Comparison of ENCODE assay signal across 8 mouse cellular contexts in the genomic region with DNA sequence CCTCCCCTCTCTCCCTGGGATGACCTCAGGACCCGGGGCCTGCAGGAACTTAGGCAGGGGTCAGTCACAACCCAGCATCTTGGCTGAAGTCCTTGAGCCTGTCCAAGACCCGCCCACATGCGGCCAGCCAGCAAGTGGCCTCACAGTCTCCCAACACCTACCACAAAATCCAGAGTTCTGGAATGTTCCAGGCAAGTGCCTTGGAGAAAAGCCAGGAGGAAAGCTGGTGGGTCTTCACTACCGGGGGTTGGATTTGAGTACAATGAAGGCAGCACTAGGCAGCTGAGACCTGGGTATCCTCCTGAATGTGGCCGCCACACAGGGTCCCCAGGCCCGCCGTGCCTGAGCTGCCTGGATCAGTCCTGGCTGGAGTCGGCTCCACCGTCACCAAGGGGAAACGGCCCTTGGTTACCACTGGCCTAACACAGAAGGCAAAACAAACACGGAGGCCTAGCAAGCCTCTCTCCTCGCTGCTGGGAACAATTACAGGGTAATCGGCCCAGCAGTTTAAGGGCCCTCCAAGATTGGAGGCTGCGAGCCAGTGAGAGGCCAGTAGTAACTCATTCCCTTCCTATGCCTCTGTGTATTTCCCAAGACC. TPM values are rescaled to one million over a fixed set of nuclear protein-coding genes. Genes with fewer than 3 reads are reported as not detected.
DNase-seq lines count a peak whose midpoint lies in the region; ATAC-seq and TF ChIP-seq lines count a peak whose summit lies in the region.

No protein-coding gene starts in this region.

- H3K36me3 ChIP-seq in hindbrain, embryonic 14.5 days (replicated peaks; ENCODE audit: control insufficient read depth, insufficient read depth): no peaks in the 10 kb centered on the region
- no peaks in the 10 kb centered on the region; the same call in 1 of the 2 replicates for H3K36me3 ChIP-seq in limb, embryonic 15.5 days

- no peaks in the 10 kb centered on the region for H3K9me3 ChIP-seq in hindbrain, embryonic 14.5 days (ENCODE audit: control insufficient read depth, low read length)
- H3K9me3 ChIP-seq in limb, embryonic 15.5 days: no peaks in the 10 kb centered on the region

- 29% methylated on average over 14 of the region's 14 CpGs for WGBS in hindbrain, embryonic 14.5 days
- WGBS in limb, embryonic 15.5 days: 22% methylated on average over 14 of the region's 14 CpGs

- no peaks in the 10 kb centered on the region for H3K27me3 ChIP-seq in hindbrain, embryonic 14.5 days (ENCODE audit: control insufficient read depth, insufficient read depth, low read length)
- no peaks in the 10 kb centered on the region for H3K27me3 ChIP-seq in limb, embryonic 15.5 days

- no peak for TF ChIP-seq CTCF in left cerebral cortex, adult 2 months (IDR thresholded peaks at IDR 0.05)

- intact Hi-C loops in left cerebral cortex, adult 2 months (cut with DNase I): no loop called here

- peaks cover 10% of the 10 kb centered on the region; the same call in 1 of the 2 replicates for H3K4me1 ChIP-seq in hindbrain, embryonic 14.5 days (replicated peaks; ENCODE audit: control insufficient read depth, insufficient read depth, low read length)
- H3K4me1 ChIP-seq in limb, embryonic 15.5 days: peaks cover 69% of the 10 kb centered on the region

- H3K27ac ChIP-seq in left cerebral cortex, adult 2 months: peak overlapping the region; percentile 66
- peak overlapping the region; percentile 59 for H3K27ac ChIP-seq in hindbrain, embryonic 14.5 days
- H3K27ac ChIP-seq in limb, embryonic 15.5 days: peak overlapping the region; percentile 88

- no peak overlapping the region for H3K4me3 ChIP-seq in left cerebral cortex, adult 2 months
- H3K4me3 ChIP-seq in hindbrain, embryonic 14.5 days (replicated peaks; ENCODE audit: low read length): no peak overlapping the region
- H3K4me3 ChIP-seq in limb, embryonic 15.5 days: no peak overlapping the region

- DNase-seq in left cerebral cortex, adult 2 months (ENCODE audit: extremely low spot score in 1 of 2, low spot score in 2 of 2): peak in 1 of 2 experiments; percentile 26
- no peak for DNase-seq in left cerebral cortex, adult 11 months (ENCODE audit: low spot score)
- DNase-seq in gastrocnemius, adult 8-10 months (ENCODE audit: low spot score in 2 of 2): peak; percentile 57 to 71
- DNase-seq in hindbrain, embryonic 14.5 days (ENCODE audit: low spot score): peak; percentile 36
- peak; percentile 39 for DNase-seq in ovary, postnatal 14 days (ENCODE audit: low spot score)
- no peak for DNase-seq in B cell, adult 2 months
- DNase-seq in left cerebral cortex, adult 8-10 months (ENCODE audit: low spot score in 2 of 2): no peak

- no peak overlapping the region for H3K4me2 ChIP-seq in hindbrain, embryonic 14.5 days (replicated peaks)
- no peak overlapping the region for H3K4me2 ChIP-seq in limb, embryonic 15.5 days

- no peak overlapping the region for H3K9ac ChIP-seq in hindbrain, embryonic 14.5 days
- H3K9ac ChIP-seq in limb, embryonic 15.5 days: no peak overlapping the region

- ATAC-seq in hindbrain, embryonic 14.5 days (ENCODE audit: low FRiP score): peak; percentile 51; the same call in 1 of the 2 replicates
- ATAC-seq in limb, embryonic 15.5 days (ENCODE audit: insufficient number of reproducible peaks, low FRiP score, low TSS enrichment, low read depth): peak; percentile 27; the same call in 1 of the 2 replicates

RNA-seq across cellular contexts. Expression of gene Spsb1, which starts 32.6 kb away (rescaled TPM):
- total RNA-seq in left cerebral cortex, adult 2 months (2021): 10 to 100 TPM; 15.2 to 17.5 TPM
- total RNA-seq in gastrocnemius, adult 8-10 months (2022): 10 to 100 TPM in 1 of 4 experiments, 1 to 10 TPM in 3; 3.6 to 10.5 (median 4.7) TPM
- polyA plus RNA-seq in hindbrain, embryonic 14.5 days (2014; fragmentation: Nextera tagmentation; extraction: Ambion mirVana): 7.0 and 7.2 TPM in 2 replicates
- polyA plus RNA-seq in limb, embryonic 15.5 days (2015; fragmentation: Nextera tagmentation; extraction: Ambion mirVana): 24.6 and 27.1 TPM in 2 replicates
- total RNA-seq in left cerebral cortex, adult 8-10 months (2022): 10 to 100 TPM; 21.6 to 30.4 (median 23.9) TPM

Comparison
In these comparisons a context has a peak if more than half of its experiments do, and no peak if none do; other contexts are left out.
1. DNase-seq: peak in gastrocnemius, adult 8-10 months (2 of 2), hindbrain, embryonic 14.5 days (single experiment) and ovary, postnatal 14 days (single experiment); none in left cerebral cortex, adult 11 months (single experiment), B cell, adult 2 months (0 of 2) and left cerebral cortex, adult 8-10 months (0 of 2).
2. Peak in every context shown above with its lines, with median percentiles within 50 percentile points of each other: H3K27ac ChIP-seq.